Mouse (Mus musculus): ENCODE measurements at regions not wholly inside any gene's neighbourhood (a gene's known extent, or its start where the extent isn't known, plus 50 kb on each side); places are given as distances from the start of the nearest gene placed in this dataset.
A peak's percentile ranks its signal among the peaks of the same experiment; 100 is the strongest.

- TF ChIP-seq GATA2 (IDR thresholded peaks at IDR 0.05; ENCODE audit: borderline replicate concordance, low read depth, low read length) (no peak), TAL1 (conservative IDR thresholded peaks at IDR 0.05; ENCODE audit: low read depth, low read length) (peak; percentile 65)
- Histone ChIP-seq H3K4me1 (ENCODE audit: insufficient read depth, low read depth, low read length) (peaks cover 74% of the 10 kb centered on the region), H3K4me3 (ENCODE audit: low read depth, low read length) (no peak overlapping the region), H3K27me3 (ENCODE audit: insufficient read depth, low read length) (no peaks in the 10 kb centered on the region), H3K9me3 (replicated peaks) (no peaks in the 10 kb centered on the region), H3K36me3 (replicated peaks) (no peaks in the 10 kb centered on the region)
- ATAC-seq (ENCODE audit: extremely low read depth, insufficient number of reproducible peaks, low FRiP score, poor library complexity, severe bottlenecking), result peak; percentile 82
- peak; percentile 25 for DNase-seq (ENCODE audit: low spot score)
These were observed 68.5 kb upstream of the 2210010C04Rik start for GRCm38 (mm10) chr6:41103689-41104400.

DNA sequence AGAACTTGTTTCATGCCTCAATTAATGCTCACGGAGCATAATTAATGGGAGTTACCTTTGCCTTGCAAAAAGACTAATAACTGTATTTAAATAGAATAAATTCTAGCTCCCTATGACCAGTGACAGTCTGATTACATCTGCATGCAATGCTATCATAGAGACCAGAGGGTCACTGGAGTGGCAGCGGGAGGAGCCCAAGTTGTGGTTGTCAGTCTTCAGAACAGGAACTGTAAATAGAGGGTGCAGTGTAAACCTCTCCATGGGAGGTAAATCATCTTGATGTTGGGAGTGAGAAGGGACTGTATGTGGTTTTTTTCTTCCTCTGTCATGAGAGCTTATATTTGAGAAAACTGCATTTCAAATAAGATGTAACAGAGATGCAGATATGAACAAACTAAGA is 66.7 kb upstream of the 2210010C04Rik start:
- Histone ChIP-seq H3K9me3 (replicated peaks) (no peaks in the 10 kb centered on the region), H3K36me3 (replicated peaks) (no peaks in the 10 kb centered on the region), H3K4me3 (ENCODE audit: low read depth, low read length) (no peak overlapping the region; the same call in 1 of the 2 replicates), H3K27me3 (ENCODE audit: insufficient read depth, low read length) (no peaks in the 10 kb centered on the region), H3K4me1 (ENCODE audit: insufficient read depth, low read depth, low read length) (peaks cover 77% of the 10 kb centered on the region)
- peak; percentile 77 for ATAC-seq (ENCODE audit: extremely low read depth, insufficient number of reproducible peaks, low FRiP score, poor library complexity, severe bottlenecking)
- DNase-seq (ENCODE audit: low spot score), result no peak
- peak; percentile 39; the same call in 1 of the 2 replicates for TF ChIP-seq TAL1 (conservative IDR thresholded peaks at IDR 0.05; ENCODE audit: low read depth, low read length)
- TF ChIP-seq GATA2 (IDR thresholded peaks at IDR 0.05; ENCODE audit: borderline replicate concordance, low read depth, low read length), result no peak

- no peaks in the 10 kb centered on the region for H3K36me3 ChIP-seq (replicated peaks)
- ATAC-seq (ENCODE audit: extremely low read depth, insufficient number of reproducible peaks, low FRiP score, poor library complexity, severe bottlenecking), result no peak
- no peaks in the 10 kb centered on the region for H3K9me3 ChIP-seq (replicated peaks)
- no peak for DNase-seq (ENCODE audit: low spot score)
- H3K4me3 ChIP-seq (ENCODE audit: low read depth, low read length), result no peak overlapping the region
- peaks cover 68% of the 10 kb centered on the region for H3K4me1 ChIP-seq (ENCODE audit: insufficient read depth, low read depth, low read length)
- TF ChIP-seq TAL1 (conservative IDR thresholded peaks at IDR 0.05; ENCODE audit: low read depth, low read length), result no peak
- TF ChIP-seq GATA2 (IDR thresholded peaks at IDR 0.05; ENCODE audit: borderline replicate concordance, low read depth, low read length), result no peak
- TF ChIP-seq POLR2AphosphoS5 (IDR thresholded peaks at IDR 0.05; ENCODE audit: insufficient replicate concordance, low read depth, low read length), result no peak
- no peak for TF ChIP-seq CTCF (IDR thresholded peaks at IDR 0.05; ENCODE audit: low read depth, low read length)
- no peak for TF ChIP-seq GATA1 (IDR thresholded peaks at IDR 0.05; ENCODE audit: borderline replicate concordance, low read length)
- no peaks in the 10 kb centered on the region for H3K27me3 ChIP-seq (ENCODE audit: insufficient read depth, low read length)
These were observed 64.9 kb upstream of the 2210010C04Rik start for GRCm38 (mm10) chr6:41100258-41100657.

DNA sequence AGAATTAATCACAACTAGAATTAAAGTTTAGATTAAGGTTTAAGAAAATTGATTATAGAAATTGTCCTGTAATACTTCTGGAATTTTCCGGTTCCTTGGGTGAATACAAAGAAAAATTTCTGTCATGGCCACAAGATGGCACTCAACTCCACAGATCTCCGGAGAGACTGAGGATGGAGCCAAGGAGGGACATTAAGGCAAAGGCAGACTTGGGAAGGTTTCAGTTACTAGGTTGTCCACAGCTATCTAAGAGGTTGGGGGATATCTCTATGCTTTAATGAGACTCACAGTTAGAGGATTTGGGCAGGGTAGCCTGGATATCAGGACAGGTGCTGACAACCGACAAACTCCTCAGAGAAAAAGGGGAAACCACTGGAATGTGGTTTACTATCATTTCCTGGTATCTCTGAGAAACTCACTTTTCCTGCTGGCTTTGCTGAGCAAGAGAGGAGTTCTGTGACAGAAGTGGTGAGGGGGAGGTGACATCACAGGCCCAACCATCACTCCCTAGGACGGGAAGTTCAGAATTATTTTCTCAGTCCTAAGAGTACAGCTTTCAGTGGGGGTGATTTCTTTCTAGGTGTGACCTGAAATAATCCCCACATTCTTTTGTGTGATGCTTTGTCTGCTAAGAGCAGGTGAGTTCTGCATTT is 56.0 kb upstream of the 2210010C04Rik start:
- DNase-seq (ENCODE audit: low spot score) (no peak), ATAC-seq (ENCODE audit: extremely low read depth, insufficient number of reproducible peaks, low FRiP score, poor library complexity, severe bottlenecking) (no peak; the same call in none of the 2 replicates)
- Histone ChIP-seq H3K4me3 (ENCODE audit: low read depth, low read length) (no peak overlapping the region), H3K27me3 (ENCODE audit: insufficient read depth, low read length) (peaks cover 9% of the 10 kb centered on the region), H3K4me1 (ENCODE audit: insufficient read depth, low read depth, low read length) (peaks cover 21% of the 10 kb centered on the region), H3K36me3 (replicated peaks) (no peaks in the 10 kb centered on the region), H3K9me3 (replicated peaks) (no peaks in the 10 kb centered on the region)
- TF ChIP-seq CTCF (IDR thresholded peaks at IDR 0.05; ENCODE audit: low read depth, low read length) (0 out of 2 replicates have a peak, but pooled peaks have one; percentile 11), GATA1 (IDR thresholded peaks at IDR 0.05; ENCODE audit: borderline replicate concordance, low read length) (no peak)
